Mouse (Mus musculus): ENCODE results near the gene Icam2. TPM values are rescaled to one million over a fixed set of nuclear protein-coding genes. Genes with fewer than 3 reads are reported as not detected.
"Not testable (repeated sequence)": the region's sequence is repeated elsewhere in the genome, so short reads cannot be mapped to it uniquely, and the experiment has no call there.

The Icam2 gene
- total RNA-seq (2021): 10 to 100 TPM; 13.3 to 18.6 TPM
- long read RNA-seq, experiment 1, transcript Icam2-201 (4 exons, 1,282 nt): major isoform, 11 of 13 reads
- long read RNA-seq, experiment 1, partial matches to known transcripts: 2 of 13 reads
- long read RNA-seq, experiment 1, other reads (novel, unspliced or antisense): 0 of 13 reads
- long read RNA-seq, experiment 2, transcript Icam2-201 (4 exons, 1,282 nt): major isoform, 7 of 9 reads
- long read RNA-seq, experiment 2, partial matches to known transcripts: 0 of 9 reads
- long read RNA-seq, experiment 2, other reads (novel, unspliced or antisense): 2 of 9 reads

DNA sequence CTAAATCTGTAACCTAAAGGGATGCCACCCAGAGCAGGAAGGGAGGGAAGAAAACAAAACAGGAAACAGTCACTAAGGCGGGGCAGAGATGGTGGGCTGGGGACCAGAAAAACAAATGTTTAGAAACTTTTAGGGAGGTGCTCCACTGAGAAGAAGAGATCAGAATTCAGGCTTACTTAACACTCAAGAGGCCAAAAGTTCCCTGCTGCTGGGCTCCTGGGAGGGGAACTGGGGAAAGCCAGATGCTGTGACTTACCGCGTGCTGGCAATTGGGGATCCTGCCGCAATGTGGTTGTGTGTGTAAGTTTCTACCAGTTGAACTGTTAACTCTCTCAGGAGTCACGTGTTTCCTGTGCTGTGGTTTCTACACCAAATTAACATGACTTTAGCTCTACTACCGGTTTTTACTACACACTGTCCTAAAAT is at the start of gene Icam2:
Gene Icam2, minus strand, starts transcription at position 285 of the 426 bp plus-strand sequence.
- DNase-seq: no peak

- DNase-seq: no peak
Measured at GRCm38 (mm10) chr11:106437543-106437942, 49.7 kb upstream of the Icam2 start.

- DNase-seq: no peak
Measured at GRCm38 (mm10) chr11:106437039-106437438, 49.2 kb upstream of the Icam2 start.

DNA sequence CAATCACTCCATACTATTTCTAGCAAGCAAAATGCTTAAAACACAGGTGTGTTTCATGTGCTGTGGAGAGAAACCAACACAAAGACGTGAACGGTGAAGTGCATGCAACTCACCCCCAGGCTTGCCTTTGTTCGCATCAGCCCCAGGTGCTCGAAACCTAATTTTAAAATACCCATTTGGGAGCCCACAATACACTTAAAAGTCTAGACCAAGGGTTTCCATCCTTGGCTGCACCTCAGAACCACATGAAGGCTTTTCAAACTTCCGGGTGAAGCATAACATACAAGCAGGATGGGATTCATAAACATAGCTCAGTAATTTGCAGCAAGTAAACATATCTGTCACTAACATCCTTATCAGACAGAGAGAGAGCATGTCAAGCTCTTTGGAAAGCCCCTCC is 42.5 kb upstream of the Icam2 start:
- no peak for DNase-seq

DNA sequence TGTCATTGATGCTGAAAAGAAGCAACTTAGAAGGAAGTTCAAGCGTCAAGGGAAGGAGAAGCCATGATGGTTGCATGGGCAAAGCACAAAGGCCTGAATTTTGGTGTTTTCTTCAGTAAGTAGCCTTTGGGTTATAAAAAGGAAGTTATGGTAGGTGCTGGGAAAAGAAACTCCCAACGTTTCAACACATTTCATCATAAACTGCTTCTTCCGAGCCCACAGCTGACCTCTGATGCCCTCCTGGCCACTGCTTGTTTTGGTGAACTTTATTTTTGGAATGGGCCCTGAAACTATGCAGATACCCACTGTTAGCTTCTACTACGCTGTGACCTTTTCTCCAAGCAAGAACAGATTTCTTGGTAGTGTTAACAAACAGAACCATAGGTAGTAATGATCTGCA is 41.8 kb upstream of the Icam2 start:
- DNase-seq: no peak

DNA sequence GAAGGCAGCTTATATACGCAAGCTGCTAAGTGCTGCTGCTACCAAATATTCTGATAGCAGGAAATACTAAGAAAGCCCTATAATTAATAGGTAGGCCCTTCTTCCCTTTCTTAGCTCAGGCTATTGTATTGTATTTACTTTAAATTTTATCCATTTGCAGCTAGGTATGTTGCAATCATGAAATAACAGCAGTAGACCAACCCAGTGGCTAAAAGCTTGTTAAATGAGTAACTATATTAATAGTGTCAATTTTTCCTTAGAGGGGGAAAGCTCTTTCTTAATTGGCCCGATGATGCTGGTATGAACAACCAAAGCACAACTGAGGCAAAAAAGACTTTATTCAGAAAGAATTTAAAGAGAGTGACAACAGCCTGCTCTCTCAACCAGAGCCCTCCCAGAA is 40.7 kb upstream of the Icam2 start:
- no peak for DNase-seq

GRCm38 (mm10) chr11:106428106-106428505 is 40.2 kb upstream of the Icam2 start:
- no peak for DNase-seq

DNA sequence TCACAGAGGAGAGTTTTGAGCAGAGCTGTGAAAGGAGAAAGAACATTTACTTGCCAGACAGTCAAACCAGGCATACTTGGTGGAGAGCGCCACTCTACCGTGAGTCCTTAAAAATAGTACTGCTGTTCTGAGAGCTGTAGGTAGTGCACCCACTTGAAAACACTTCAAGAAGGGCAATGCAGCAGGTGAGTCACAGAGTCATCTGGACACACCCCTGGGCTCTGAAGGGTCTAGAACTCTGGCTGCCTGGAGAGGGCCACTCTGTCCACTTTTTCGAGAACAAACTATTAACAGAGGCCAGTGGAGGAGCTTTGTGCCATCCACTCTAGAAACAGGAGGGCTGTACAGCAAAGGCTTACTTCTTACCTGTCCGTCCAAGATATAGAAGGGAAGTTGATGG is 38.6 kb upstream of the Icam2 start:
- DNase-seq: no peak

DNA sequence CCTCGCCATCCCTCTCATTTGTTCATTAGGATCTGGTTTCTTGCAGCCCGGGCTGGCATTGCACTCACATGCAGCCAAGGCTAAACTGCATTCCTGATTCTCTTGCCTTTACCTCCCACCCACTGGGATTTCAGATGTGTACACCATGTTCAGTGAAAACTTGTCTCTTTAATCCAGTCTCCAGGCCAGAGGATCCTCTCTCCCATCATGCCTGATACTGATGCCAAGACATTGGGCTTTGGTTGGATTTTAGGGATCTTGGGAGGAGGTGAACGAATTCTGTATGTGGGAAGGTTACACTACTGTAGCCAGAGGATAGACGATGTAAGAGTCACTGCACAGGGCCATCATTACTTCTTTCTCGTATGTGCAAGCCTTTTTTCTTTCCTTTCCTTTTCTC is 37.3 kb upstream of the Icam2 start:
- DNase-seq: no peak

DNA sequence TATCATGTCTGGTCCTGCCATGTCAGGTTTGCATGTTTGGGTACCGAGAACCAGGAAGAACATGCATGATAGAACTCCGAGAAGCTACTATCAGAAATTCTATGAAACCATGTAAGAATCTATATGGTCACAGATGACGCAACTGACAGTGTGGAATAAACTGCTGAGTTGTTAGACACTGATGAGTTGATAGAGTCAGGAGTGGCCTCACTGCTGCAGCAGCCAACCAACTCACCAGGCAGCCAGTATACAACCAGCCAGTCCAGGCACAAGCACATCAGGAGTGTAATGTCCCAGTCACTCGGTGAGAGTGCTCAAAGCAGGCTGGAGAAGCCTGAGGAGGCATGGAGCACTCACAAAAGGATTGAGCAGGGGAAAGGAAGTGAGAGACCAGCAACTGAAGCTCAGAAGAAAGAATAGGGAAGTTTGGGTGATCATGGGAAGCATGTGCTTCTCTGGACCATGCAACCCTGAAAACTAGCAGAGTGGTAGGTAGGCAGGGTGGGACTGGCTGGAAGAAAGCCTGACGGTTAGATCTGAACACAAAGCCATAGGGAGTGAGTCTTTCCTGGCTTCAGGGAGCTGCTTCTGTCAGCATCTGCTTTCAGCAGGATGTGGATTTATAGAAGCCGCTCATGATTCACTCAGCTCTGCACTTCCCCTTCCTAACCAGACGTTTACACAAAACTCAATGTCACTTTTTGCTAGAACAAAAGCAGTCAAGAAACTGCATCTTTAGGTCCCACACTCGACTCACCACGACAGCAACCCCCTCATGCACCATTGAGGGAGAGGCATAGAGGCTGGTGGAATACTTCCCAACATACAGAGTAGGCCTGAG is 31.6 kb upstream of the Icam2 start:
- DNase-seq: no peak

DNA sequence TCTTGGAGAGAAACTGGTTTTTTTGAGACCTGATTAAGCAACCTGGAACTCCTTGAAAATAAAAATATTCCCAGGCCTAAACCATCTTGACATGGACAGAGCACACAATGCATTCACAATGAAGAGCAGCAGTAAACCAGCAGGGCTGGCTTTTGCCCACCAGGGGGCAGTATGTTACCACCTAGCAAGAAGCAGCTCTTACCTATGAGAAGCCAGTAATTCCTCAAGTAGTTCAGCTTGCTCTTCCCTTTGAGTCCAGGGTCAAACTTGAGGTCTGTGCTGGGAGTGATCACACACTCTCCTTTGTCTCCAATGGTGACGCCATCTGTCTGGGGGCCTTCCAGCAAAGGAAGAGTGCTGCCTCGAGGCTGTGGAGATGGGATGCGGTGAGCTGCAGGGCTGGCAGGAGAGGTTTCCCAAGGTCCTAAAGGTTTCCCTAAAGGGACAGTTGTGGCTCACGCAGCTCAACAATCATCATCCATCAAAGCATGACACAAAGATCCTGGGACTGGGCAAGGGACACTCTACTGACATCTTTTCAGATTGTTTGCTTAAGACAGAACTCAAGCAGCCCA is 30.8 kb upstream of the Icam2 start:
- DNase-seq: peak; percentile 82

DNA sequence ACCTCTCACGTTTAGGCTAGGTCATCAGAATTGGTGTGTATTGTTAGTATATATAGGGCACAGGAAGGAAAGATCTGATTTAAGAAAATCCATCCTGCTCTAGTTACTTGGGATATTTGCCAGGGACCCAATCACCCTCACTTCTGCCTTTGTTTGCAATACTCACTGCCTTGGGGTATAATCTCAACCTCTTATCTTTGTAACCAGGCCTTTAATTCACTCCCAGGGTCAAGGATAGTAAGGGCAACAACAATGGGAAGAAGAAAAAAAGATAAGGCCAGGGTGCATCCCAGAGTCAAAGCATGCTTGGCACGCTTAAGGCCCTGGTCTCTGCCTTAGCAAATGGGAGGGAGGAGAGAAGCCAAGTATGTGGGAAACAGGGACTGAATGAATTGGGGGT is 30.0 kb upstream of the Icam2 start:
- DNase-seq: no peak

DNA sequence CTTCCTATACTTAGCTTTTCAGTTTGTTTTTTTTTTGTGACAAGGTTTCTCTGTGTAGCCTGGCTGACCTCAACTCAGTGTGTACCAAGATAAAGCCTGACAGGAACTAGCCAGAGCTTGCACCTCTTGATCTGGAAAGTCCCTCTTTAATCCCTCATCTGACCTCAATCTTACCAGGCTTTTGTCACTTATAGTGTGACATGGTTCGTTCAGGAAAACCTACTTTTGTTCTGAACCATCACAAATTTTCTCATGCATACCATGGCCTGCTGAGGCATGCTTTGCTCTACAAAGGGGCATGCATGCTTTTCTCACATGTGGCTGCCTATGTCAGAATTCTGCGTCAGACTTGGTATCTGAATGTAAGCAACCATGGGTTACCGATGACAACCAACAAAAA is 28.5 kb upstream of the Icam2 start:
- DNase-seq: no peak

DNA sequence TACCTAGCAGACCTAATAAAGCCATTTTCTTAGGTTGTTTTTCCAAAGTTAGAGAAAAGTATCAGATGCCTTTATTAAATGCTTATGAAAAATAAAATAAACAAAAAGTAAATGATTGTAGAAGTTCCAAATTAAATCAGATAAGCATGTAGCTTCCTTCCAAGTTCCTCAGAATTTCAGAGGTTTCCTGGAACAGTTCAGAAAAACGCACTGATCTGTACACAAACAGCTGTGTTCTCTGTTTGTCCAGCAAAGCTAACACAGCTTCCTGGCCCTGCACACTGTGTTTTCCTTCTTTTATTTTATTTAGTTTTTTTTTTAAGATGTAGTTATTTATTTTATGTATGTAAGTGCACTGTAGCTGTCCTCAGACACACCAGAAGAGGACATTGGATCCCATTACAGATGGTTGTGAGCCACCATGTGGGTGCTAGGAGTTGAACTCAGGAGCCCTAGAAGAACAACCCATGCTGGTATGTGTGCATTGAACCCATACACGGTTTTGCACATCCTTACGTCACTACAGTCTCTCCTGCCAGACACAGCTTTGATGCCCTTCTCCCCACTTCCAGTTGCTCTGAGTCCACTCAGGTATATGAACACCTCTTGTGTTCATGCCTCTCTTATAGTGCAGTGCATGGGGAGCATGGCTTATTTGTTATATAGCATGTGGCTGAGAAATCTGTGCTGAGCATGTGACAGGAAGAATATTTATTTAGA is 24.9 kb upstream of the Icam2 start:
- DNase-seq: no peak

- DNase-seq: no peak
Measured at GRCm38 (mm10) chr11:106411157-106411556, 23.3 kb upstream of the Icam2 start.

GRCm38 (mm10) chr11:106410507-106410906 is 22.6 kb upstream of the Icam2 start:
- DNase-seq: no peak

- no peak for DNase-seq
Measured at GRCm38 (mm10) chr11:106410011-106410410, 22.1 kb upstream of the Icam2 start.

GRCm38 (mm10) chr11:106398481-106398880 is 10.6 kb upstream of the Icam2 start:
- no peak for DNase-seq

GRCm38 (mm10) chr11:106397656-106398055 is 9.8 kb upstream of the Icam2 start:
- no peak for DNase-seq

- DNase-seq: not testable (repeated sequence)
Measured at GRCm38 (mm10) chr11:106394055-106394454, 6.2 kb upstream of the Icam2 start.

DNA sequence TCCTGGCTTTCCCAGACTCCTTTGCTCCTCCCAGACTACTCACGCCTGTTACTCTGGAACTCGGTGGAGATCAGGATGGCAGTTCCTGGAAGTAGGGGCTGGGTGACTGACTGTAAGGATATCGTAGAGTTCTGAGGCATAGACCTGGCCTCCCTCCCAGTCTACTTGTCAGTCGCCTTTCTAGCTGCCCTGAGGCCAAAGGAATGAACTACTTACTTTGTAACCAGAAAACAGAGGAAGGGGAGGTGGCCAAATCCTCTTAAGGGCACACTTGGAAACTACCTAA is 5.4 kb upstream of the Icam2 start:
- no peak for DNase-seq

DNA sequence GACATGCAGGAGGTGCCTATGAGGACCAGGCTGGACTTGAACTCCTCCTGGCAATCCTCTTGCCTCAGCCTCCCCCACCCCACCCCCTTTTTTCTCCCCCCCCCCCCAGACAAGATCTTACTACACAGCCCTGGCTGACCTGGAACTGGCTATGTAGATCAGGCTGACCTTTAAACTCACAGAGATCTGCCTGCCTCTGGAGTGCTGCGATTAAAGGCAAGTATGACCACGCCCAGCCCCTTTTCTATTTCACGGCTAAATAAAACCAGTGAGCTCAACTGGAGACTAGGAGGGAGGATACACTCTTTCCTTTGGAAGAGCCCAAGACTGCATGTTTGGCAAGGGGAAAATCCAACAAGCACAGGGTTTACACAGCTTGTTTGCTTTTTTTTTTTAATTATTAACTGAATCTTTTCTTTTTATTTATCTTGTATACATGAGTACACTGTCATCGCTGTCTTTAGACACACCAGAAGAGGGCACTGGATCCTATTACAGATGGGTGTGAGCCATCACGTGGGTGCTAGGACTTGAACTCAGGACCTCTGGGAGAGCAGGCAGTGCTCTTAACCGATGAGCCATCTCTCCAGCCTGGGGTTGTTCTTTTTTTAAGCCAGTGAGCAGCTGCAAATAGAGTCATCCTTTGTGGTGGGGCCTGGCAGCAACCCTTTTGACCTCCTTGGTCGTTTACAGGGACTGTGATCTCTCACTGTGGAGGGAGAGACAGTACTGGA is 4.9 kb upstream of the Icam2 start:
- DNase-seq: no peak
